Mouse (Mus musculus): ENCODE data around the gene Sgms1.

DNA sequence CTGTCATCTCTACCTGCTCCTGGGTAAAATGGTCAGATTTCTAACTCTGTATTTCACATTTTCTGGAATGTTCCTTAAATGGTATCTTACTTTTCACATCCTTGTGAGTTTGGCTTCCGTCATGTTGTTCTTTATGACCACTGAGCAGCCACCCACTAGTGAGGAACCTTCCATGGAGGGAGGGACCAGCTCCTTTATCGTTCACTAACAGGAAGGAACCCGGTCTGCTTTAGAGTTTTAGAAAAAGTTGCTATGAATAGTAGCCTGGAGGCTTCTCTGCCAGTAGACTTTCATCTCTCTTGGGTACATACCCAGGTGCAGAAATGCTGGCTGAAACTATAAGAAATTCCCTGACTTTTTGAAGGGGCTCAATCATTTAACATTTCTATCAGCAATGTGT is 111.6 kb downstream of the Sgms1 start:
- TF ChIP-seq CTCF (IDR thresholded peaks at IDR 0.05; ENCODE audit: extremely low read depth, insufficient read depth, insufficient read length, insufficient replicate concordance) (no peak), POLR2A (IDR thresholded peaks at IDR 0.05; ENCODE audit: low read depth, low read length) (no peak)
